Mouse (Mus musculus): ENCODE measurements at regions not wholly inside any gene's neighbourhood (a gene's known extent, or its start where the extent isn't known, plus 50 kb on each side); places are given as distances from the start of the nearest gene placed in this dataset.
A peak's percentile ranks its signal among the peaks of the same experiment; 100 is the strongest.

GRCm38 (mm10) chr7:88544393-88544792 is 114.3 kb downstream of the Rab38 start:
- Histone ChIP-seq H3K27me3 (ENCODE audit: control insufficient read depth, insufficient read depth, low read depth, low read length) (no peaks in the 10 kb centered on the region), H3K9ac (ENCODE audit: low read depth, low read length) (no peak overlapping the region), H3K9me3 (replicated peaks; ENCODE audit: control insufficient read depth, low read length, poor library complexity, severe bottlenecking) (no peaks in the 10 kb centered on the region), H3K4me1 (ENCODE audit: control insufficient read depth, insufficient read depth, low read length) (peaks cover 6% of the 10 kb centered on the region), H3K27ac (ENCODE audit: low read length) (peak overlapping the region; percentile 33; the same call in 1 of the 2 replicates), H3K4me2 (ENCODE audit: low read length) (no peak overlapping the region), H3K36me3 (ENCODE audit: control insufficient read depth, insufficient read depth, low read length) (no peaks in the 10 kb centered on the region), H3K4me3 (ENCODE audit: low read depth, low read length) (no peak overlapping the region)
- WGBS = 12% methylated on average over 4 of the region's 4 CpGs
- ATAC-seq = peak; percentile 95

- H3K27me3 ChIP-seq (ENCODE audit: control insufficient read depth, insufficient read depth, low read depth, low read length) = no peaks in the 10 kb centered on the region
- H3K4me3 ChIP-seq (ENCODE audit: low read depth, low read length) = no peak overlapping the region
- no peak overlapping the region for H3K4me2 ChIP-seq (ENCODE audit: low read length)
- peak overlapping the region; percentile 58 for H3K27ac ChIP-seq (ENCODE audit: low read length)
- WGBS = 27% methylated on average over 5 of the region's 5 CpGs
- peaks cover 6% of the 10 kb centered on the region for H3K4me1 ChIP-seq (ENCODE audit: control insufficient read depth, insufficient read depth, low read length)
- H3K36me3 ChIP-seq (ENCODE audit: control insufficient read depth, insufficient read depth, low read length) = no peaks in the 10 kb centered on the region
- H3K9me3 ChIP-seq (replicated peaks; ENCODE audit: control insufficient read depth, low read length, poor library complexity, severe bottlenecking) = no peaks in the 10 kb centered on the region
- no peak overlapping the region for H3K9ac ChIP-seq (ENCODE audit: low read depth, low read length)
- ATAC-seq = peak; percentile 66; the same call in 1 of the 2 replicates
Observed at GRCm38 (mm10) chr7:88544976-88545654, 115.0 kb downstream of the Rab38 start.

GRCm38 (mm10) chr7:88575073-88575472 is 145.0 kb downstream of the Rab38 start:
- Histone ChIP-seq H3K27ac (ENCODE audit: low read length) (no peak overlapping the region), H3K36me3 (ENCODE audit: control insufficient read depth, insufficient read depth, low read length) (no peaks in the 10 kb centered on the region), H3K9me3 (replicated peaks; ENCODE audit: control insufficient read depth, low read length, poor library complexity, severe bottlenecking) (no peaks in the 10 kb centered on the region), H3K4me1 (ENCODE audit: control insufficient read depth, insufficient read depth, low read length) (no peaks in the 10 kb centered on the region), H3K9ac (ENCODE audit: low read depth, low read length) (no peak overlapping the region), H3K4me3 (ENCODE audit: low read depth, low read length) (no peak overlapping the region), H3K27me3 (ENCODE audit: control insufficient read depth, insufficient read depth, low read depth, low read length) (no peaks in the 10 kb centered on the region), H3K4me2 (ENCODE audit: low read length) (no peak overlapping the region)
- WGBS = 86% methylated on average over 1 of the region's 1 CpGs
- ATAC-seq = no peak

GRCm38 (mm10) chr7:88600781-88601180 is 170.7 kb downstream of the Rab38 start:
- WGBS = 74% methylated on average over 1 of the region's 1 CpGs
- H3K9me3 ChIP-seq (replicated peaks; ENCODE audit: control insufficient read depth, low read length, poor library complexity, severe bottlenecking) = no peaks in the 10 kb centered on the region
- no peak overlapping the region for H3K9ac ChIP-seq (ENCODE audit: low read depth, low read length)
- no peak overlapping the region for H3K27ac ChIP-seq (ENCODE audit: low read length)
- H3K4me3 ChIP-seq (ENCODE audit: low read depth, low read length) = no peak overlapping the region
- no peaks in the 10 kb centered on the region for H3K27me3 ChIP-seq (ENCODE audit: control insufficient read depth, insufficient read depth, low read depth, low read length)
- H3K4me1 ChIP-seq (ENCODE audit: control insufficient read depth, insufficient read depth, low read length) = no peaks in the 10 kb centered on the region
- no peaks in the 10 kb centered on the region for H3K36me3 ChIP-seq (ENCODE audit: control insufficient read depth, insufficient read depth, low read length)
- ATAC-seq = no peak
- no peak overlapping the region for H3K4me2 ChIP-seq (ENCODE audit: low read length)

Data from midbrain, embryonic 16.5 days (tissue).